Mouse (Mus musculus): ENCODE data around the gene Ldb3. TPM values are rescaled to one million over a fixed set of nuclear protein-coding genes. Genes with fewer than 3 reads are reported as not detected.
A peak's percentile ranks its signal among the peaks of the same experiment; 100 is the strongest.

Gene Ldb3
- polyA plus RNA-seq, 1 experiment, result 1.1 TPM

DNA sequence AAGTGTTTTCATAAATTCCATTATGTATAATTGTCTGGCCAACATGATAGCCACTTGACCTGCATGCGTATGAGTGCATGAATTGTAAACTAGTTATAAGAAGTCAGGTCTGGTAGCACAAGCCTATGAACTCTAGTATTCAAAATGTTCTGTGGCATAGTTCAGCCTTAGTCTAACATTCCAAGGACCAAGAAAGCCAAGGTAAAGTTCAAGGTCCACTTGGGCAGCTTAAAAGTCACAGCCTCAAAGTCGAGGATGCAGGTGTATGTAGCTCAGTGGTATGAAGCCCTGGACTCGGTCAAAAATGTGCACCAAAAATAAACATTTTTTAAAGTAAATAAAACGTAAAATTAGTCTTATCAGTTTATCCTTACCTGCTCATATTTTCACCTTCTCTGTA, 75.9 kb downstream of the Ldb3 start:
- no peak overlapping the region for H3K27ac ChIP-seq (ENCODE audit: control insufficient read depth, insufficient read depth, low read depth, low read length, poor library complexity)
- no peak overlapping the region for H3K4me3 ChIP-seq (replicated peaks; ENCODE audit: control insufficient read depth, low read depth, low read length)
- no peaks in the 10 kb centered on the region for H3K4me1 ChIP-seq (ENCODE audit: control insufficient read depth, insufficient read depth, low read length)
- 55% methylated on average over 4 of the region's 4 CpGs for WGBS
- TF ChIP-seq POLR2A (IDR thresholded peaks at IDR 0.05; ENCODE audit: borderline replicate concordance, control insufficient read depth, low read depth, low read length), result no peak
- no peak for TF ChIP-seq CTCF (IDR thresholded peaks at IDR 0.05; ENCODE audit: control insufficient read depth, insufficient read depth, low read length)

DNA sequence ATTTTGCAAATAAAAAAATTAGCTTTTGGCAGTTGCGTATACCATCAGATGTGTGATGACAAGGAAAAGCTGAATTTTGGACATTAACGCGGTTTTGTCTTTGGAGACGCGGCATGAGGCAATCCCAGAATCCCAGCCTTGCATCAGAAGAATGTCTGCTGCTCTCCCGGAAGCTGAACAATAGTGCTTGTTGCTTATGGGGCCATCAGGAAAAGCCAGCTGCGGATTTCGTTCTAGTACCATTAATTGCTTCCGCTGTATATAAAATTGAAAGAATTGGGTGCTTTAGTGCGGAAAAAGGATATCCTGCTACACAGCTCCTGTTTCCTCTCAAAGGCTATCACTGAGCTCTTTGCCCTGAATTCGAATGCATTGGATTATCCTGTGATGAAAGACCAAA, 76.6 kb downstream of the Ldb3 start:
- TF ChIP-seq POLR2A (IDR thresholded peaks at IDR 0.05; ENCODE audit: borderline replicate concordance, control insufficient read depth, low read depth, low read length), result no peak
- no peak for TF ChIP-seq CTCF (IDR thresholded peaks at IDR 0.05; ENCODE audit: control insufficient read depth, insufficient read depth, low read length)
- Histone ChIP-seq H3K4me1 (ENCODE audit: control insufficient read depth, insufficient read depth, low read length) (no peaks in the 10 kb centered on the region), H3K27ac (ENCODE audit: control insufficient read depth, insufficient read depth, low read depth, low read length, poor library complexity) (no peak overlapping the region), H3K4me3 (replicated peaks; ENCODE audit: control insufficient read depth, low read depth, low read length) (no peak overlapping the region)
- 7% methylated on average over 11 of the region's 11 CpGs for WGBS

DNA sequence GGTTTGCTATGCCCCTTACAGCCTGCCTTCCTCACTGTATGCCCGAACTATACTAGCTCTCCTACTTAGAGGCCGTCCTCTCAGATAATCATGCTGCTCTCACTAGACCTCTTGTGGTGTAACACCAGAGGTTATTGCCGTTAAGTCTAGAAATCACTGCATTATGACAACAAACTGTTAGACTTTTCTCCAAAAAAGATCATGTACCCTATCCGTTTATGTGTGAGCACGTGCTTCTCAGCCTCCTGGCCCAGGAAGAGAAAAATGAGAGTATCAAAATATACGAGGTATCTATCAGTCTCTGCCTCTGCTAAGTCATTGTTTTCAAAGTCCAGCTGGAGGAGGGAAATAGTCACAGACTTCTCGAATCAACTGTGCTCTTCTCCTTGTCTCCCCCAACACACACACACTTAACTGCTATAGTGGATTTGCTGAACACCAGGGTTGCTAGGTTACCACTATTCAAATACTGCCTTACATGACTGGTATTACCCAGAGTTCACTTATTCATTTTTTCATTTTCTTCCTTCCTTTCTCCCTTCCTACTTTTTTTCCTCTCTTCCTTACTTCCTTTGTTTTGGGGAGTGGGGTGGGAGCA, 79.5 kb downstream of the Ldb3 start:
- 37% methylated on average over 7 of the region's 7 CpGs for WGBS
- Histone ChIP-seq H3K4me3 (replicated peaks; ENCODE audit: control insufficient read depth, low read depth, low read length) (no peak overlapping the region), H3K4me1 (ENCODE audit: control insufficient read depth, insufficient read depth, low read length) (no peaks in the 10 kb centered on the region), H3K27ac (ENCODE audit: control insufficient read depth, insufficient read depth, low read depth, low read length, poor library complexity) (no peak overlapping the region)
- TF ChIP-seq CTCF (IDR thresholded peaks at IDR 0.05; ENCODE audit: control insufficient read depth, insufficient read depth, low read length), result no peak
- no peak for TF ChIP-seq POLR2A (IDR thresholded peaks at IDR 0.05; ENCODE audit: borderline replicate concordance, control insufficient read depth, low read depth, low read length)

- Histone ChIP-seq H3K4me3 (replicated peaks; ENCODE audit: control insufficient read depth, low read depth, low read length) (no peak overlapping the region), H3K4me1 (ENCODE audit: control insufficient read depth, insufficient read depth, low read length) (no peaks in the 10 kb centered on the region), H3K27ac (ENCODE audit: control insufficient read depth, insufficient read depth, low read depth, low read length, poor library complexity) (no peak overlapping the region)
- TF ChIP-seq POLR2A (IDR thresholded peaks at IDR 0.05; ENCODE audit: borderline replicate concordance, control insufficient read depth, low read depth, low read length) (no peak), CTCF (IDR thresholded peaks at IDR 0.05; ENCODE audit: control insufficient read depth, insufficient read depth, low read length) (no peak)
- 45% methylated on average over 4 of the region's 4 CpGs for WGBS
Measured at GRCm38 (mm10) chr14:34508187-34508840, 80.2 kb downstream of the Ldb3 start.

- Histone ChIP-seq H3K4me1 (ENCODE audit: control insufficient read depth, insufficient read depth, low read length) (no peaks in the 10 kb centered on the region), H3K4me3 (replicated peaks; ENCODE audit: control insufficient read depth, low read depth, low read length) (no peak overlapping the region), H3K27ac (ENCODE audit: control insufficient read depth, insufficient read depth, low read depth, low read length, poor library complexity) (no peak overlapping the region)
- 36% methylated on average over 7 of the region's 7 CpGs for WGBS
- no peak for TF ChIP-seq CTCF (IDR thresholded peaks at IDR 0.05; ENCODE audit: control insufficient read depth, insufficient read depth, low read length)
- TF ChIP-seq POLR2A (IDR thresholded peaks at IDR 0.05; ENCODE audit: borderline replicate concordance, control insufficient read depth, low read depth, low read length), result no peak
Measured at GRCm38 (mm10) chr14:34505309-34505708, 83.2 kb downstream of the Ldb3 start.

GRCm38 (mm10) chr14:34504377-34504776, 84.1 kb downstream of the Ldb3 start:
- no peak overlapping the region for H3K27ac ChIP-seq (ENCODE audit: control insufficient read depth, insufficient read depth, low read depth, low read length, poor library complexity)
- 76% methylated on average over 5 of the region's 5 CpGs for WGBS
- no peak overlapping the region for H3K4me3 ChIP-seq (replicated peaks; ENCODE audit: control insufficient read depth, low read depth, low read length)
- no peak for TF ChIP-seq POLR2A (IDR thresholded peaks at IDR 0.05; ENCODE audit: borderline replicate concordance, control insufficient read depth, low read depth, low read length)
- TF ChIP-seq CTCF (IDR thresholded peaks at IDR 0.05; ENCODE audit: control insufficient read depth, insufficient read depth, low read length), result no peak
- no peaks in the 10 kb centered on the region for H3K4me1 ChIP-seq (ENCODE audit: control insufficient read depth, insufficient read depth, low read length)

GRCm38 (mm10) chr14:34503759-34504158, 84.7 kb downstream of the Ldb3 start:
- Histone ChIP-seq H3K4me3 (replicated peaks; ENCODE audit: control insufficient read depth, low read depth, low read length) (no peak overlapping the region), H3K27ac (ENCODE audit: control insufficient read depth, insufficient read depth, low read depth, low read length, poor library complexity) (no peak overlapping the region), H3K4me1 (ENCODE audit: control insufficient read depth, insufficient read depth, low read length) (no peaks in the 10 kb centered on the region)
- WGBS, result 68% methylated on average over 6 of the region's 6 CpGs
- TF ChIP-seq POLR2A (IDR thresholded peaks at IDR 0.05; ENCODE audit: borderline replicate concordance, control insufficient read depth, low read depth, low read length) (no peak), CTCF (IDR thresholded peaks at IDR 0.05; ENCODE audit: control insufficient read depth, insufficient read depth, low read length) (no peak)

- Histone ChIP-seq H3K27ac (ENCODE audit: control insufficient read depth, insufficient read depth, low read depth, low read length, poor library complexity) (peak within 1 kb of the TSS; percentile 65; the same call in 1 of the 2 replicates), H3K4me1 (ENCODE audit: control insufficient read depth, insufficient read depth, low read length) (no peaks in the 10 kb centered on the region), H3K4me3 (replicated peaks; ENCODE audit: control insufficient read depth, low read depth, low read length) (peak within 1 kb of the TSS; percentile 51)
- WGBS, result 10% methylated on average over 15 of the region's 15 CpGs
- TF ChIP-seq POLR2A (IDR thresholded peaks at IDR 0.05; ENCODE audit: borderline replicate concordance, control insufficient read depth, low read depth, low read length) (no peak), CTCF (IDR thresholded peaks at IDR 0.05; ENCODE audit: control insufficient read depth, insufficient read depth, low read length) (no peak)
Measured at GRCm38 (mm10) chr14:34503325-34503647, 85.2 kb downstream of the Ldb3 start, which contains the start of gene Bmpr1a. Gene Bmpr1a (minus strand): TSS chr14:34503341.

All from bone marrow, adult 2 months (tissue).